Mouse (Mus musculus): ENCODE results near the gene Zscan22.
A peak's percentile ranks its signal among the peaks of the same experiment; 100 is the strongest.
"Not testable (repeated sequence)": the region's sequence is repeated elsewhere in the genome, so short reads cannot be mapped to it uniquely, and the experiment has no call there.

Gene Zscan22

GRCm38 (mm10) chr7:12897655-12898410 lies at the start of gene Zscan22:
Zscan22 (plus strand) TSS chr7:12897815.
- DNase-seq (ENCODE audit: low spot score) = peak; percentile 96

- DNase-seq (ENCODE audit: low spot score) = peak; percentile 48
These were observed 23.3 kb upstream of the Zscan22 start for GRCm38 (mm10) chr7:12874301-12874700.

GRCm38 (mm10) chr7:12880036-12880435 lies 17.6 kb upstream of the Zscan22 start:
- DNase-seq (ENCODE audit: low spot score) = no peak

GRCm38 (mm10) chr7:12880497-12880896 lies 17.1 kb upstream of the Zscan22 start:
- not testable (repeated sequence) for DNase-seq (ENCODE audit: low spot score)

- peak; percentile 97 for DNase-seq (ENCODE audit: low spot score)
These were observed 16.5 kb upstream of the Zscan22 start, which contains the start of gene Zfp128 for GRCm38 (mm10) chr7:12880911-12881660. Zfp128 (plus strand) TSS chr7:12881177.

GRCm38 (mm10) chr7:12886563-12887266 lies 10.9 kb upstream of the Zscan22 start:
- no peak for DNase-seq (ENCODE audit: low spot score)

GRCm38 (mm10) chr7:12887585-12887984 lies 10.0 kb upstream of the Zscan22 start:
- no peak for DNase-seq (ENCODE audit: low spot score)

- no peak for DNase-seq (ENCODE audit: low spot score)
These were observed 6.7 kb upstream of the Zscan22 start for GRCm38 (mm10) chr7:12890928-12891327.

- DNase-seq (ENCODE audit: low spot score) = peak; percentile 7
These were observed 6.3 kb upstream of the Zscan22 start for GRCm38 (mm10) chr7:12891334-12891733.

GRCm38 (mm10) chr7:12901517-12901916 lies 3.9 kb downstream of the Zscan22 start:
- no peak for DNase-seq (ENCODE audit: low spot score)

GRCm38 (mm10) chr7:12903623-12904022 lies 6.0 kb downstream of the Zscan22 start:
- DNase-seq (ENCODE audit: low spot score) = no peak

- DNase-seq (ENCODE audit: low spot score) = no peak
These were observed 7.5 kb downstream of the Zscan22 start for GRCm38 (mm10) chr7:12905146-12905545.

GRCm38 (mm10) chr7:12909498-12909962 lies 11.9 kb downstream of the Zscan22 start:
- peak; percentile 89 for DNase-seq (ENCODE audit: low spot score)

GRCm38 (mm10) chr7:12910181-12910668 lies 12.6 kb downstream of the Zscan22 start:
- DNase-seq (ENCODE audit: low spot score) = peak; percentile 43

- peak; percentile 8 for DNase-seq (ENCODE audit: low spot score)
These were observed 15.9 kb downstream of the Zscan22 start for GRCm38 (mm10) chr7:12913556-12913955.

GRCm38 (mm10) chr7:12920495-12920894 lies 22.9 kb downstream of the Zscan22 start:
- not testable (repeated sequence) for DNase-seq (ENCODE audit: low spot score)

GRCm38 (mm10) chr7:12921318-12921704 lies 23.7 kb downstream of the Zscan22 start:
- no peak for DNase-seq (ENCODE audit: low spot score)

GRCm38 (mm10) chr7:12921705-12922465 lies 24.3 kb downstream of the Zscan22 start, which contains the start of gene Rps5:
Rps5 (plus strand) TSS chr7:12922290.
- DNase-seq (ENCODE audit: low spot score) = peak; percentile 100

GRCm38 (mm10) chr7:12922729-12923128 lies 25.1 kb downstream of the Zscan22 start:
- DNase-seq (ENCODE audit: low spot score) = no peak

GRCm38 (mm10) chr7:12926316-12926715 lies 28.7 kb downstream of the Zscan22 start:
- no peak for DNase-seq (ENCODE audit: low spot score)

- peak; percentile 84 for DNase-seq (ENCODE audit: low spot score)
These were observed 29.6 kb downstream of the Zscan22 start, which contains the start of gene Rnf225 for GRCm38 (mm10) chr7:12927191-12927680. Rnf225 (plus strand) TSS chr7:12927416.

Data from lung, postnatal 25 days (tissue).